Mouse (Mus musculus) kidney, adult 2 months (tissue): Measurements from ENCODE around the gene Pfkm. TPM values are rescaled to one million over a fixed set of nuclear protein-coding genes. Genes with fewer than 3 reads are reported as not detected.

Experiments
- DNase-seq: peaks from one replicate; pipeline ENCODE4 v3.0.0; 2021
- H3K27ac ChIP-seq: fragments of 200-500 bp; 2 replicates; pipeline ENCODE4 v1.5.1; 2012; ENCODE audit warnings: low read depth, low read length, control low read depth, inconsistent platforms; ENCODE audit not compliant: insufficient read depth
- H3K27me3 ChIP-seq: fragments of 200-500 bp; replicated peaks from 2 replicates; pipeline ENCODE4 v1.6.1; 2012; ENCODE audit warnings: mild to moderate bottlenecking, moderate library complexity, low read length, inconsistent platforms; ENCODE audit not compliant: control insufficient read depth, insufficient read depth
- H3K36me3 ChIP-seq: fragments of 200-500 bp; 2 replicates; pipeline ENCODE4 v1.6.1; 2012; ENCODE audit warnings: mild to moderate bottlenecking, moderate library complexity, low read length, inconsistent platforms; ENCODE audit not compliant: control insufficient read depth, insufficient read depth
- H3K4me1 ChIP-seq: fragments of 200-500 bp; 2 replicates; pipeline ENCODE4 v1.6.1; 2011; ENCODE audit warnings: low read length; ENCODE audit not compliant: control insufficient read depth, insufficient read depth
- H3K4me3 ChIP-seq: fragments of 200-500 bp; 2 replicates; pipeline ENCODE4 v1.5.1; 2011; ENCODE audit warnings: mild to moderate bottlenecking, low read depth, low read length, control low read depth; ENCODE audit not compliant: insufficient read depth
- CTCF ChIP-seq: fragments of 200-500 bp; conservative IDR thresholded peaks from 2 replicates; pipeline ENCODE4 v1.5.1; 2011; ENCODE audit warnings: low read depth, mild to moderate bottlenecking, control low read depth, low read length, moderate library complexity, mixed read lengths; ENCODE audit not compliant: insufficient read depth, insufficient read length
- POLR2A ChIP-seq: fragments of 200-500 bp; IDR thresholded peaks from one replicate; pipeline ENCODE4 v1.6.1; 2011; ENCODE audit warnings: low read depth, low read length, control low read depth
- WGBS: fragments of 180-500 bp; shearing (Covaris S2); methylation state at CpG from one replicate; pipeline ENCODE4 v1.1.7; 2018; 5-methylcytosine and 5-hydroxymethylcytosine counted together
- polyA plus RNA-seq: library from polyadenylated mRNA; depleted of rRNA; stranded (reverse); fragments of >200 nt; gene quantifications from 2 replicates; pipeline ENCODE4 v1.2.3, GENCODE M21; 2012

The Pfkm gene
- polyA plus RNA-seq, 1 experiment = 56.2 TPM

DNA sequence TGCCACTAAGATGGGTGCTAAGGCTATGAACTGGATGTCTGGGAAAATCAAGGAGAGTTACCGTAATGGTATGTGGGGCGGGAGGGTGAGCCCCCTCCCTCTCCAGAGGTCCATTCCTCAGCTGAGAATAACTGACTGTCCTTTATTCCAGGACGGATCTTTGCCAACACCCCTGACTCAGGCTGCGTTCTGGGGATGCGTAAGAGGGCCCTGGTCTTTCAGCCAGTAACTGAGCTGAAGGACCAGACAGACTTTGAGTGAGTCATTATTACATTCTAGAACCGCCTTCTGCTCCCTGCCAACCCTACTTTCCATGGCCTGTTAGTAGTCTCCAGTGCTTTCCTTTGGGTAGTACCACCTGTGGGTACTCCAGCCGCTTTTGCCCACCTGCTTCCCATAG, 39.1 kb downstream of the Pfkm start:
- H3K27me3 ChIP-seq = no peaks in the 10 kb centered on the region
- no peak overlapping the region for H3K27ac ChIP-seq
- H3K36me3 ChIP-seq = no peaks in the 10 kb centered on the region
- no peak for TF ChIP-seq POLR2A
- no peak for TF ChIP-seq CTCF
- no peaks in the 10 kb centered on the region for H3K4me1 ChIP-seq
- no peak for DNase-seq
- no peak overlapping the region for H3K4me3 ChIP-seq
- 95% methylated on average over 7 of the region's 7 CpGs for WGBS

DNA sequence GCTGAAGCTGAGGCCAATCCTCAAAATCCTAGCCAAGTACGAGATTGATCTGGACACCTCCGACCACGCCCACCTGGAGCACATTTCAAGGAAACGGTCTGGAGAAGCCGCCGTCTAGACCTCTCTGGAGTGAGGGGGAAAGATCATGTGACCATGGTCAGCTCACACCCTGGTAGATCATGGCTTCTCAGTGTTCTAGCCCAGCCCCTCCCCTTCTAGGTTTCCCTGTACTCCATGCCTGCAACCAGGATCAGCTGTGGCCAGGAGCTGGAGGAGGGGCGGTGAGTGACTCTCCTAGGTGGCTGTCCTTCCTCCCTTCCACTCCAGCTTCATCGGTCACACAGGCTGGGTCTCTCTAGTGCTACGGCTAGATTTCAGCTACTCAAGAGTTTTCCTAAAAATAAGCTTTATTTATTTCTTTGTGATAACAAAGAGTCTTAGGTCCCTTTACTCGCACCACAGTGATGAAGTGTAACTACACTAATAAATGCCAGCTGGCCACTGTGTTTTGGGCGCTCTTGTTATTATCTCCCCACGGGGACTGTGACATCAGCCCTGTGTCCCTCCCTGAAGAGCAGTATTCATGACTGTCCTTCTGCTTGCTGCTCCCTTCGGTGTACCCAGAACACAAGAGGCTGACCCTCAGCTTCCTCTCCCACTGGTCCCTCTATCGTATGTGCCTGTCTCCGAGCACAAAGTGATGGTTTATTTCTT, 39.7 kb downstream of the Pfkm start:
- DNase-seq = no peak
- TF ChIP-seq POLR2A (no peak), CTCF (no peak)
- no peaks in the 10 kb centered on the region for H3K27me3 ChIP-seq
- WGBS = 80% methylated on average over 15 of the region's 15 CpGs
- no peaks in the 10 kb centered on the region for H3K4me1 ChIP-seq
- no peak overlapping the region for H3K4me3 ChIP-seq
- H3K36me3 ChIP-seq = no peaks in the 10 kb centered on the region
- no peak overlapping the region for H3K27ac ChIP-seq

DNA sequence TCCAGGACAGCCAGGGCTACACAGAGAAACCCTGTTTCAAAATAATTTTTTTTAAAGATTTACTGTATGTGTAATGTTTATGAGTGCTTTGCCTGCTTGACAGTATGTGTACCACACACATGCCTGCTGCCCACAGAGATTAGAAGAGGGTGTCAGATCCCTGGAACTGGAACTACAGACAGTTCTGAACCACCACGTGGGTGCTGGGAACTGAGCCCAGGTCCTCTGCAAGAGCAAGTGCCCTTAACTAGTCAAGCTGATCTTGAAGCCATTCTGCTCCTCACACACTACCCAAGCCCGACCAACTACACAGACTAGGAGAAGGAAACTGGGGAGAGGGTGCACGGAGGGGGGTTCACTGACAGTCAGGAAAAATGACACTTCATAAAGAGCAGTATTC, 41.1 kb downstream of the Pfkm start:
- H3K36me3 ChIP-seq = no peaks in the 10 kb centered on the region

GRCm38 (mm10) chr15:98134034-98134433, 41.6 kb downstream of the Pfkm start:
- 96% methylated on average over 4 of the region's 4 CpGs for WGBS

More for the DNA sequence above, 41.1 kb downstream of the Pfkm start:
- 88% methylated on average over 3 of the region's 3 CpGs for WGBS
- Histone ChIP-seq H3K4me1 (no peaks in the 10 kb centered on the region), H3K27ac (no peak overlapping the region), H3K27me3 (no peaks in the 10 kb centered on the region), H3K4me3 (no peak overlapping the region)
- TF ChIP-seq POLR2A = no peak
- no peak for TF ChIP-seq CTCF
- no peak for DNase-seq

DNA sequence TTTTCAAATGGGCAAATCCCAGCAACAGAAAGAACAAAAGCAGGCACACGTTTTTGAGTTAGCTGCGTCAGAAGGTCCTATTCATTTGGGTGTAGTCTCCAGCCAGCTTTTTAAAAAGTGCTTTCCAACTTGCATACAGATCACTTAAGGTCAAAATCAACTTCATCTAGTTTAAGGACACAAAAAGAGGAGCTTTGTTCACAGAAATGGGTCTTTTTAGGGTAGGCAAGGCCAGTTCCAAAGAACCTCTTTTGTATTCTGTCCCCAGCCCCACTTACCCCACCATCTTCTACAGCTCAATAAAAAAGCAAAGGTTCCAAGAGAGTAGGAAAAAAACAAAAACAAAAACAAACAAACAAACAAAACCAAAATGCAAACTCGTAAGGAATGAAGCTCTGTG, 42.3 kb downstream of the Pfkm start:
- Histone ChIP-seq H3K4me3 (no peak overlapping the region), H3K27ac (no peak overlapping the region), H3K27me3 (no peaks in the 10 kb centered on the region), H3K36me3 (no peaks in the 10 kb centered on the region), H3K4me1 (no peaks in the 10 kb centered on the region)
- no peak for DNase-seq
- WGBS = 85% methylated on average over 3 of the region's 3 CpGs
- no peak for TF ChIP-seq CTCF
- TF ChIP-seq POLR2A = no peak

More at GRCm38 (mm10) chr15:98134034-98134433, 41.6 kb downstream of the Pfkm start:
- Histone ChIP-seq H3K4me1 (no peaks in the 10 kb centered on the region), H3K36me3 (no peaks in the 10 kb centered on the region), H3K4me3 (no peak overlapping the region), H3K27me3 (no peaks in the 10 kb centered on the region), H3K27ac (no peak overlapping the region)
- DNase-seq = no peak
- TF ChIP-seq POLR2A (no peak), CTCF (no peak)

- Histone ChIP-seq H3K27ac (no peak overlapping the region), H3K4me1 (0 out of 2 replicates have a peak, but pooled peaks cover 3% of the 10 kb centered on the region), H3K4me3 (no peak overlapping the region), H3K27me3 (no peaks in the 10 kb centered on the region), H3K36me3 (no peaks in the 10 kb centered on the region)
- TF ChIP-seq POLR2A (no peak), CTCF (no peak)
- no peak for DNase-seq
- 94% methylated on average over 13 of the region's 13 CpGs for WGBS
Measured at GRCm38 (mm10) chr15:98135671-98136070, 43.3 kb downstream of the Pfkm start.

GRCm38 (mm10) chr15:98136871-98137270, 44.5 kb downstream of the Pfkm start:
- Histone ChIP-seq H3K4me1 (0 out of 2 replicates have a peak, but pooled peaks cover 3% of the 10 kb centered on the region), H3K36me3 (no peaks in the 10 kb centered on the region), H3K27ac (no peak overlapping the region), H3K27me3 (no peaks in the 10 kb centered on the region), H3K4me3 (no peak overlapping the region)
- TF ChIP-seq POLR2A = no peak
- TF ChIP-seq CTCF = no peak
- no peak for DNase-seq
- 84% methylated on average over 9 of the region's 9 CpGs for whole genome bisulfite sequencing
